In the genomic region with DNA sequence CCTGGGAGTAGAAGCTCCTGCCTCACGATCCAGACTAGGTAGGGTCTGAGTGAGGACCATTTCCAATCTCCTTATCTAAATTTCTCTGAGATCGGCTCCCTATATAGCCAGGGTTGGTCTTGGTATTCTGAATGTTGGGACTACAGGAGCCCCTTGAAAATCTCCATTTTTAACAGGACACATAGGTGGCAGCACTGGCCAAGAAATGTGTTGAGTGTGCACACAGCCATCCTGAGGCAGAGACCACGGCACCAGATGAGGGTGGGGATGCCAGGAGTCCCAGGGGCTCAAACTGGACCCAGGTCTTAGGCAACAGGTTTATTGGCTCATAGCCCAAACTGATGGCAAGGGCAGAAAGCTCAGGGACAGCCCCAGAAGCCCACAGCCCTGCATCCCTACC, we compare ENCODE assay signal across 20 mouse cellular contexts. TPM values are rescaled to one million over a fixed set of nuclear protein-coding genes. Genes with fewer than 3 reads are reported as not detected.
DNase-seq lines count a peak whose midpoint lies in the region; ATAC-seq and TF ChIP-seq lines count a peak whose summit lies in the region.
"Had no signal": no experiment of that assay in that cellular context is flagged by ENCODE, and none has a peak within 500 bp of the region (broad histone marks: within the 10 kb centered on the region; RNA-seq: fewer than 3 reads in every experiment).

No protein-coding gene starts in this region.

- H3K9ac ChIP-seq in liver, postnatal 0 days (replicated peaks) = no peak overlapping the region
- H3K9ac ChIP-seq in liver, embryonic 11.5 days (ENCODE audit: low read depth, low read length) = no peak overlapping the region
- no peak overlapping the region for H3K9ac ChIP-seq in CH12.LX (ENCODE audit: insufficient read depth, low read depth)
- no peak overlapping the region for H3K9ac ChIP-seq in MEL (ENCODE audit: control insufficient read depth, low read depth, low read length, poor library complexity, severe bottlenecking)
- H3K9ac ChIP-seq: embryonic facial prominence, embryonic 15.5 days; limb, embryonic 15.5 days; lung, embryonic 15.5 days; neural tube, embryonic 15.5 days had no signal

- ATAC-seq in liver, postnatal 0 days = no peak
- no peak for ATAC-seq in liver, embryonic 11.5 days (replicated peaks; ENCODE audit: low FRiP score)

- H3K27ac ChIP-seq in gastrocnemius, adult 2 months = no peak overlapping the region
- no peak overlapping the region for H3K27ac ChIP-seq in liver, postnatal 0 days (ENCODE audit: low read depth)
- H3K27ac ChIP-seq in liver, embryonic 11.5 days (ENCODE audit: low read depth, low read length) = no peak overlapping the region
- H3K27ac ChIP-seq in CH12.LX (ENCODE audit: insufficient read depth, low read depth) = no peak overlapping the region
- no peak overlapping the region for H3K27ac ChIP-seq in MEL (ENCODE audit: control insufficient read depth, low read depth, low read length)
- H3K27ac ChIP-seq: embryonic facial prominence, embryonic 15.5 days; forebrain, embryonic 10.5 days; heart, adult 2 months; limb, embryonic 15.5 days; lung, embryonic 15.5 days; neural tube, embryonic 15.5 days had no signal

- DNase-seq in gastrocnemius, adult 2 months = no peak
- no peak for DNase-seq in gastrocnemius, adult 18-20 months (ENCODE audit: low spot score)
- no peak for DNase-seq in liver, postnatal 0 days
- no peak for DNase-seq in liver, embryonic 11.5 days (ENCODE audit: low spot score)
- no peak for DNase-seq in CH12.LX (ENCODE audit: extremely low read depth)
- DNase-seq in MEL (ENCODE audit: low read depth, low spot score) = no peak
- no peak for DNase-seq in spleen, postnatal 36 days (ENCODE audit: low spot score in 2 of 2)
- DNase-seq in left cerebral cortex, adult 11 months (ENCODE audit: low spot score) = no peak
- DNase-seq: cerebellum, postnatal 36 days; gastrocnemius, postnatal 14 days; heart, adult 2 months; kidney, adult 18-20 months; layer of hippocampus, adult 9-11 months; thymus, adult 18-20 months had no signal

- no peak overlapping the region for H3K4me3 ChIP-seq in gastrocnemius, adult 2 months
- no peak overlapping the region for H3K4me3 ChIP-seq in liver, postnatal 0 days (ENCODE audit: low read depth, low read length)
- no peak overlapping the region for H3K4me3 ChIP-seq in liver, embryonic 11.5 days (ENCODE audit: low read depth, low read length)
- no peak overlapping the region for H3K4me3 ChIP-seq in CH12.LX (replicated peaks in 1 of 3; ENCODE audit: low read depth in 2 of 3, low read length in 2 of 3, poor library complexity in 1 of 3)
- H3K4me3 ChIP-seq in MEL (ENCODE audit: control insufficient read depth in 1 of 2, insufficient read depth in 1 of 2, low read depth in 2 of 2, low read length in 2 of 2) = no peak overlapping the region
- H3K4me3 ChIP-seq: embryonic facial prominence, embryonic 15.5 days; forebrain, embryonic 10.5 days; heart, adult 2 months; limb, embryonic 15.5 days; lung, embryonic 15.5 days; neural tube, embryonic 15.5 days had no signal

- no peak for TF ChIP-seq EP300 in liver, postnatal 0 days (IDR thresholded peaks at IDR 0.05; ENCODE audit: low read depth)
- no peak for TF ChIP-seq EP300 in CH12.LX (IDR thresholded peaks at IDR 0.05; ENCODE audit: low read length)
- no peak for TF ChIP-seq EP300 in MEL (IDR thresholded peaks at IDR 0.05; ENCODE audit: low read depth in 1 of 2, low read length in 2 of 2)

- dilution Hi-C loops in CH12.LX (cut with MboI; ENCODE audit: extremely low pct_ligation_motif_present, extremely low pct_unique_long_range_greater_than_20kb, low sequenced_read_pairs) = no loop called here

- H3K9me3 ChIP-seq in liver, postnatal 0 days (ENCODE audit: low read length) = no peaks in the 10 kb centered on the region
- no peaks in the 10 kb centered on the region for H3K9me3 ChIP-seq in liver, embryonic 11.5 days (ENCODE audit: control insufficient read depth, low read length)
- H3K9me3 ChIP-seq in CH12.LX (replicated peaks; ENCODE audit: low read length) (no peaks in the 10 kb centered on the region), MEL (replicated peaks; ENCODE audit: insufficient read depth, low read length) (no peaks in the 10 kb centered on the region)
- H3K9me3 ChIP-seq: embryonic facial prominence, embryonic 15.5 days; forebrain, embryonic 10.5 days; G1E; limb, embryonic 15.5 days; lung, embryonic 15.5 days; neural tube, embryonic 15.5 days had no signal

- H3K4me1 ChIP-seq in liver, postnatal 0 days (ENCODE audit: insufficient read depth) = no peaks in the 10 kb centered on the region
- H3K4me1 ChIP-seq in liver, embryonic 11.5 days (replicated peaks; ENCODE audit: control insufficient read depth, insufficient read depth, low read length) = no peaks in the 10 kb centered on the region
- H3K4me1 ChIP-seq in CH12.LX (ENCODE audit: control insufficient read depth in 1 of 2, insufficient read depth in 2 of 2) = no peaks in the 10 kb centered on the region
- H3K4me1 ChIP-seq in MEL (ENCODE audit: control insufficient read depth in 1 of 2, insufficient read depth in 2 of 2, low read length in 2 of 2) = no peaks in the 10 kb centered on the region
- H3K4me1 ChIP-seq: embryonic facial prominence, embryonic 15.5 days; forebrain, embryonic 10.5 days; limb, embryonic 15.5 days; lung, embryonic 15.5 days; neural tube, embryonic 15.5 days had no signal

- intact Hi-C loops in gastrocnemius, adult 2 months (cut with DNase I) = no loop called here

- in situ Hi-C loops in CH12.LX (cut with MboI; ENCODE audit: low pct_ligation_motif_present, low pct_unique_long_range_greater_than_20kb, low sequenced_read_pairs) = no loop called here

- H3K36me3 ChIP-seq in liver, postnatal 0 days (replicated peaks; ENCODE audit: insufficient read depth, low read length) = peaks cover 84% of the 10 kb centered on the region
- peaks cover 48% of the 10 kb centered on the region for H3K36me3 ChIP-seq in liver, embryonic 11.5 days (ENCODE audit: control insufficient read depth, insufficient read depth, low read length)
- H3K36me3 ChIP-seq in CH12.LX (replicated peaks in 1 of 2; ENCODE audit: control insufficient read depth in 1 of 2, insufficient read depth in 1 of 2, low read length in 1 of 2) (peaks cover 89 to 100% of the 10 kb centered on the region in 2 experiments), MEL (ENCODE audit: control insufficient read depth in 1 of 2, insufficient read depth in 2 of 2, low read length in 2 of 2) (peaks cover 0 to 10% of the 10 kb centered on the region in 2 experiments; a peak in 2 of 4 replicates)

- H3K4me2 ChIP-seq in liver, postnatal 0 days (ENCODE audit: low read depth, low read length) = no peak overlapping the region
- no peak overlapping the region for H3K4me2 ChIP-seq in liver, embryonic 11.5 days
- no peak overlapping the region for H3K4me2 ChIP-seq in CH12.LX (ENCODE audit: insufficient read depth, low read depth, poor library complexity, severe bottlenecking)
- H3K4me2 ChIP-seq: embryonic facial prominence, embryonic 15.5 days; limb, embryonic 15.5 days; lung, embryonic 15.5 days; neural tube, embryonic 15.5 days had no signal

- H3K79me2 ChIP-seq in CH12.LX (replicated peaks; ENCODE audit: control insufficient read depth, extremely low read depth, insufficient read depth, poor library complexity, severe bottlenecking) (no peaks in the 10 kb centered on the region), MEL (ENCODE audit: control insufficient read depth, insufficient read depth, low read length, poor library complexity) (no peaks in the 10 kb centered on the region)

- no peaks in the 10 kb centered on the region for H3K27me3 ChIP-seq in liver, postnatal 0 days (ENCODE audit: insufficient read depth, low read length)
- no peaks in the 10 kb centered on the region for H3K27me3 ChIP-seq in liver, embryonic 11.5 days (replicated peaks; ENCODE audit: control insufficient read depth, insufficient read depth, low read length)
- no peaks in the 10 kb centered on the region for H3K27me3 ChIP-seq in CH12.LX (replicated peaks)
- H3K27me3 ChIP-seq in MEL (ENCODE audit: control insufficient read depth in 1 of 2, insufficient read depth in 2 of 2, low read length in 2 of 2) = no peaks in the 10 kb centered on the region
- H3K27me3 ChIP-seq: embryonic facial prominence, embryonic 15.5 days; limb, embryonic 15.5 days; lung, embryonic 15.5 days; neural tube, embryonic 15.5 days had no signal

- TF ChIP-seq RAD21 in CH12.LX (IDR thresholded peaks at IDR 0.05; ENCODE audit: low read depth, low read length) = peak; percentile 13
- TF ChIP-seq RAD21 in MEL (IDR thresholded peaks at IDR 0.05; ENCODE audit: low read depth, low read length) = peak; percentile 5; the same call in 1 of the 2 replicates

- TF ChIP-seq POLR2A in CH12.LX (IDR thresholded peaks at IDR 0.05; ENCODE audit: low read depth, low read length) (no peak), MEL (IDR thresholded peaks at IDR 0.05; ENCODE audit: control insufficient read depth in 1 of 2, insufficient read depth in 1 of 2, low read depth in 1 of 2, low read length in 2 of 2, poor library complexity in 1 of 2) (no peak)

- TF ChIP-seq CTCF in gastrocnemius, adult 2 months (IDR thresholded peaks at IDR 0.05) = 0 out of 2 replicates have a peak, but pooled peaks have one; percentile 3
- peak; percentile 16; the same call in 1 of the 2 replicates for TF ChIP-seq CTCF in liver, postnatal 0 days (IDR thresholded peaks at IDR 0.05; ENCODE audit: low read depth)
- TF ChIP-seq CTCF in CH12.LX (conservative IDR thresholded peaks at IDR 0.05 in 1 of 2, IDR thresholded peaks at IDR 0.05 in 1 of 2; ENCODE audit: low read depth in 2 of 2, low read length in 2 of 2) (peak in 1 of 2 experiments; percentile 33; a peak in 2 of 4 replicates), MEL (IDR thresholded peaks at IDR 0.05 in 2 of 3, conservative IDR thresholded peaks at IDR 0.05 in 1 of 3; ENCODE audit: control insufficient read depth in 1 of 3, insufficient read depth in 1 of 3, low read depth in 2 of 3, low read length in 3 of 3, poor library complexity in 1 of 3, severe bottlenecking in 1 of 3) (peak in 1 of 3 experiments; percentile 26; a peak in 2 of 6 replicates)

- WGBS in liver, postnatal 0 days (ENCODE audit: insufficient replicate concordance) = 79% methylated on average over 3 of the region's 3 CpGs
- 88% methylated on average over 3 of the region's 3 CpGs for WGBS in liver, embryonic 11.5 days

RNA-seq across cellular contexts. Expression of gene Ypel1, which starts 18.9 kb away (rescaled TPM):
- total RNA-seq in gastrocnemius, adult 2 months (2021) = 1 to 10 TPM in 1 of 2 experiments, under 1 TPM in 1; 0.43 to 1.5 TPM
- total RNA-seq in gastrocnemius, adult 18-20 months (2021) = 1 to 10 TPM in 1 of 2 experiments, under 1 TPM in 1; 0.36 to 1.1 TPM
- 0.92 and 1.2 TPM in 2 replicates for polyA plus RNA-seq in liver, postnatal 0 days (2015; fragmentation: Nextera tagmentation; extraction: Ambion mirVana)
- polyA plus RNA-seq in liver, embryonic 11.5 days (2014; fragmentation: Nextera tagmentation; extraction: Ambion mirVana) = 9.9 and 11.0 TPM in 2 replicates
- total RNA-seq in CH12.LX (2012; rRNA removed) (1.3 and 1.5 TPM in 2 replicates), CH12.LX (2014; rRNA removed) (0.21 TPM in 1 of 2 replicates, not detected in the other), MEL (2012; rRNA removed) (0.42 and 0.46 TPM in 2 replicates)
- polyA plus RNA-seq in CH12.LX (2012; ENCODE audit: insufficient read length, low read depth) (0.56 and 0.83 TPM in 2 replicates), MEL (2012; ENCODE audit: insufficient read depth in 1 of 2, insufficient read length in 2 of 2, low read depth in 1 of 2, low replicate concordance in 2 of 2, missing spikeins in 1 of 2) (1 to 10 TPM in 1 of 2 experiments, not detected in 1; 1.1 TPM)

RNA-seq across cellular contexts. Expression of gene Ppil2, which starts 22.7 kb away (rescaled TPM):
- 10 to 100 TPM; 27.6 to 31.4 TPM for total RNA-seq in gastrocnemius, adult 2 months (2021)
- total RNA-seq in gastrocnemius, adult 18-20 months (2021) = 10 to 100 TPM; 22.9 to 30.8 TPM
- 32.6 and 34.1 TPM in 2 replicates for polyA plus RNA-seq in liver, postnatal 0 days (2015; fragmentation: Nextera tagmentation; extraction: Ambion mirVana)
- polyA plus RNA-seq in liver, embryonic 11.5 days (2014; fragmentation: Nextera tagmentation; extraction: Ambion mirVana) = 111 TPM in 2 replicates
- total RNA-seq in CH12.LX (2012; rRNA removed) (101 and 102 TPM in 2 replicates), CH12.LX (2014; rRNA removed) (82.9 and 98.1 TPM in 2 replicates), MEL (2012; rRNA removed) (62.1 and 62.9 TPM in 2 replicates)
- polyA plus RNA-seq in CH12.LX (2012; ENCODE audit: insufficient read length, low read depth) (88.1 and 90.1 TPM in 2 replicates), MEL (2012; ENCODE audit: insufficient read depth in 1 of 2, insufficient read length in 2 of 2, low read depth in 1 of 2, low replicate concordance in 2 of 2, missing spikeins in 1 of 2) (10 to 100 TPM in 1 of 2 experiments, not detected in 1; 81.2 TPM)

RNA-seq across cellular contexts. Expression of gene 2610318N02Rik, which starts 36.6 kb away (rescaled TPM):
- not detected for total RNA-seq in gastrocnemius, adult 2 months (2021)
- total RNA-seq in gastrocnemius, adult 18-20 months (2021) = not detected
- 4.6 and 5.2 TPM in 2 replicates for polyA plus RNA-seq in liver, postnatal 0 days (2015; fragmentation: Nextera tagmentation; extraction: Ambion mirVana)
- 52.6 and 56.8 TPM in 2 replicates for polyA plus RNA-seq in liver, embryonic 11.5 days (2014; fragmentation: Nextera tagmentation; extraction: Ambion mirVana)
- total RNA-seq in CH12.LX (2012; rRNA removed) = 21.0 and 27.5 TPM in 2 replicates
- 33.3 and 33.8 TPM in 2 replicates for total RNA-seq in CH12.LX (2014; rRNA removed)
- 71.1 and 78.4 TPM in 2 replicates for polyA plus RNA-seq in CH12.LX (2012; ENCODE audit: insufficient read length, low read depth)
- total RNA-seq in MEL (2012; rRNA removed) = 22.6 and 23.8 TPM in 2 replicates
- 10 to 100 TPM in 1 of 2 experiments, not detected in 1; 80.6 TPM for polyA plus RNA-seq in MEL (2012; ENCODE audit: insufficient read depth in 1 of 2, insufficient read length in 2 of 2, low read depth in 1 of 2, low replicate concordance in 2 of 2, missing spikeins in 1 of 2)
- total RNA-seq: gastrocnemius, postnatal 14 days; heart, adult 2 months had no signal

RNA-seq across cellular contexts. Expression of gene Sdf2l1, which starts 43.8 kb away (rescaled TPM):
- total RNA-seq in gastrocnemius, adult 2 months (2021) = 1 to 10 TPM; 4.3 to 8.0 TPM
- 1 to 10 TPM; 4.7 to 5.9 TPM for total RNA-seq in gastrocnemius, adult 18-20 months (2021)
- polyA plus RNA-seq in liver, postnatal 0 days (2015; fragmentation: Nextera tagmentation; extraction: Ambion mirVana) = 25.8 and 27.1 TPM in 2 replicates
- polyA plus RNA-seq in liver, embryonic 11.5 days (2014; fragmentation: Nextera tagmentation; extraction: Ambion mirVana) = 96.3 and 108 TPM in 2 replicates
- total RNA-seq in CH12.LX (2012; rRNA removed) (235 and 348 TPM in 2 replicates), CH12.LX (2014; rRNA removed) (159 and 168 TPM in 2 replicates), MEL (2012; rRNA removed) (246 and 263 TPM in 2 replicates)
- polyA plus RNA-seq in CH12.LX (2012; ENCODE audit: insufficient read length, low read depth) (159 and 165 TPM in 2 replicates), MEL (2012; ENCODE audit: insufficient read depth in 1 of 2, insufficient read length in 2 of 2, low read depth in 1 of 2, low replicate concordance in 2 of 2, missing spikeins in 1 of 2) (100 to 1,000 TPM in 1 of 2 experiments, not detected in 1; 249 TPM)

RNA-seq across cellular contexts. Expression of gene Ydjc, which starts 56.1 kb away (rescaled TPM):
- total RNA-seq in gastrocnemius, adult 2 months (2021) = under 1 TPM in 1 of 2 experiments, not detected in 1; 0.31 TPM
- total RNA-seq in gastrocnemius, adult 18-20 months (2021) = under 1 TPM in 1 of 2 experiments, not detected in 1; 0.17 TPM
- polyA plus RNA-seq in liver, postnatal 0 days (2015; fragmentation: Nextera tagmentation; extraction: Ambion mirVana) = 2.3 and 3.4 TPM in 2 replicates
- 33.5 and 34.2 TPM in 2 replicates for polyA plus RNA-seq in liver, embryonic 11.5 days (2014; fragmentation: Nextera tagmentation; extraction: Ambion mirVana)
- total RNA-seq in CH12.LX (2012; rRNA removed) (68.0 and 70.9 TPM in 2 replicates), CH12.LX (2014; rRNA removed) (48.9 and 54.3 TPM in 2 replicates), MEL (2012; rRNA removed) (56.7 TPM in 2 replicates)
- polyA plus RNA-seq in CH12.LX (2012; ENCODE audit: insufficient read length, low read depth) (63.4 and 65.3 TPM in 2 replicates), MEL (2012; ENCODE audit: insufficient read depth in 1 of 2, insufficient read length in 2 of 2, low read depth in 1 of 2, low replicate concordance in 2 of 2, missing spikeins in 1 of 2) (10 to 100 TPM in 1 of 2 experiments, not detected in 1; 68.5 TPM)

Comparison
In these comparisons a context has a peak if more than half of its experiments do, and no peak if none do; other contexts are left out.
1. RNA of gene 2610318N02Rik, which starts 36.6 kb away (total RNA-seq): 21.0 to 33.8 TPM in CH12.LX and 22.6 to 23.8 TPM in MEL; not detected in gastrocnemius, adult 18-20 months and not detected in gastrocnemius, adult 2 months; every median in the first group is over 10 times any median in the second.